In genomic region chr8:82917540-82918316, GRCm38 (mm10) we compare ENCODE assay signal across 16 mouse cellular contexts. TPM values are rescaled to one million over a fixed set of nuclear protein-coding genes. Genes with fewer than 3 reads are reported as not detected.
DNase-seq lines count a peak whose midpoint lies in the region; ATAC-seq lines count a peak whose summit lies in the region.
"Had no signal": no experiment of that assay in that cellular context is flagged by ENCODE, and none has a peak within 500 bp of the region (broad histone marks: within the 10 kb centered on the region; RNA-seq: fewer than 3 reads in every experiment).

No protein-coding gene starts in this region.

- 87% methylated on average over 5 of the region's 5 CpGs for WGBS in intestine, embryonic 15.5 days

- H3K27me3 ChIP-seq in intestine, embryonic 15.5 days (replicated peaks): no peaks in the 10 kb centered on the region
- H3K27me3 ChIP-seq: hindbrain, embryonic 12.5 days had no signal

- no peak overlapping the region for H3K4me3 ChIP-seq in intestine, embryonic 15.5 days (replicated peaks)
- H3K4me3 ChIP-seq: hindbrain, embryonic 12.5 days had no signal

- no peaks in the 10 kb centered on the region for H3K9me3 ChIP-seq in intestine, embryonic 15.5 days
- H3K9me3 ChIP-seq: hindbrain, embryonic 12.5 days had no signal

- H3K27ac ChIP-seq in intestine, embryonic 15.5 days: no peak overlapping the region
- H3K27ac ChIP-seq: hindbrain, embryonic 12.5 days had no signal

- H3K4me1 ChIP-seq in intestine, embryonic 15.5 days (replicated peaks): no peaks in the 10 kb centered on the region

- H3K9ac ChIP-seq in intestine, embryonic 15.5 days: no peak overlapping the region
- H3K9ac ChIP-seq: hindbrain, embryonic 12.5 days; lung, embryonic 14.5 days had no signal

- peak; percentile 16 for DNase-seq in lung, postnatal 25 days (ENCODE audit: low spot score)
- DNase-seq in lung, postnatal 14 days: no peak
- peak; percentile 16 for DNase-seq in c-Kit-positive CD71-negative TER-119-negative erythroid progenitor cells, embryonic 14.5 days (ENCODE audit: low read depth)
- no peak for DNase-seq in c-Kit-positive CD71-positive TER-119-positive erythroid progenitor cells, embryonic 14.5 days (ENCODE audit: low spot score)
- no peak for DNase-seq in right cerebral cortex, postnatal 36 days (ENCODE audit: low spot score in 2 of 2)
- DNase-seq: adrenal gland, postnatal 36 days; cerebellum, postnatal 14 days; kidney, postnatal 4 days; left cerebral cortex, postnatal 4 days; lung, embryonic 14.5 days had no signal

- peak; percentile 76 for ATAC-seq in megakaryocyte progenitor cell, adult 5-6 weeks (replicated peaks; ENCODE audit: poor library complexity)
- no peak for ATAC-seq in intestine, embryonic 15.5 days
- ATAC-seq: activated CD4-positive, CD25-positive, alpha-beta regulatory T cell, adult 4 months; forebrain, embryonic 14.5 days had no signal

- H3K36me3 ChIP-seq in intestine, embryonic 15.5 days: no peaks in the 10 kb centered on the region
- H3K36me3 ChIP-seq: hindbrain, embryonic 12.5 days had no signal

- no peak overlapping the region for H3K4me2 ChIP-seq in intestine, embryonic 15.5 days (replicated peaks)
- H3K4me2 ChIP-seq: hindbrain, embryonic 12.5 days; lung, embryonic 14.5 days; midbrain, embryonic 11.5 days had no signal

RNA-seq across cellular contexts. Expression of gene Rnf150, which starts 54.6 kb away (rescaled TPM):
- 0.99 and 1.0 TPM in 2 replicates for total RNA-seq in megakaryocyte progenitor cell, adult 5-6 weeks (2015)
- total RNA-seq in megakaryocyte progenitor cell, adult 5-6 weeks (2017): 0.21 and 1.3 TPM in 2 replicates
- 1.0 and 1.2 TPM in 2 replicates for polyA plus RNA-seq in intestine, embryonic 15.5 days (2015; fragmentation: Nextera tagmentation; extraction: Ambion mirVana)
- polyA plus RNA-seq: activated CD4-positive, CD25-positive, alpha-beta regulatory T cell, adult 4 months had no signal

Comparison
In these comparisons a context has a peak if more than half of its experiments do, and no peak if none do; other contexts are left out.
1. DNase-seq: peak in lung, postnatal 25 days (single experiment) and c-Kit-positive CD71-negative TER-119-negative erythroid progenitor cells, embryonic 14.5 days (single experiment); none in lung, postnatal 14 days (single experiment), c-Kit-positive CD71-positive TER-119-positive erythroid progenitor cells, embryonic 14.5 days (single experiment) and right cerebral cortex, postnatal 36 days (0 of 2).